ENCODE assay signal across 15 mouse cellular contexts in genomic region chr1:72946235-72946634, GRCm38 (mm10).
A peak's percentile ranks its signal among the peaks of the same experiment; 100 is the strongest.
DNase-seq lines count a peak whose midpoint lies in the region; ATAC-seq and TF ChIP-seq lines count a peak whose summit lies in the region.
"Had no signal": no experiment of that assay in that cellular context is flagged by ENCODE, and none has a peak within 500 bp of the region (broad histone marks: within the 10 kb centered on the region; RNA-seq: fewer than 3 reads in every experiment).

No protein-coding gene starts in this region.

- TF ChIP-seq EP300 in stomach, postnatal 0 days (optimal IDR thresholded peaks at IDR 0.05) = no peak

- ATAC-seq in forebrain, embryonic 11.5 days (replicated peaks; ENCODE audit: low FRiP score) = no peak
- ATAC-seq in kidney, embryonic 15.5 days (replicated peaks; ENCODE audit: low FRiP score) = peak; percentile 53; the same call in 1 of the 2 replicates
- ATAC-seq in stomach, embryonic 15.5 days (ENCODE audit: insufficient read depth, low FRiP score, low read depth) = no peak
- no peak for ATAC-seq in stomach, postnatal 0 days (ENCODE audit: low FRiP score, low TSS enrichment)
- ATAC-seq: forebrain, postnatal 0 days; inflammation-experienced regulatory T-cells, adult 6 months had no signal

- no peak overlapping the region for H3K27ac ChIP-seq in forebrain, embryonic 11.5 days (ENCODE audit: low read depth, low read length)
- H3K27ac ChIP-seq in forebrain, embryonic 10.5 days = no peak overlapping the region
- no peak overlapping the region for H3K27ac ChIP-seq in kidney, embryonic 15.5 days
- peak overlapping the region; percentile 42; the same call in 1 of the 2 replicates for H3K27ac ChIP-seq in stomach, embryonic 15.5 days
- no peak overlapping the region for H3K27ac ChIP-seq in stomach, postnatal 0 days (replicated peaks)
- H3K27ac ChIP-seq: limb, embryonic 15.5 days had no signal

- H3K9ac ChIP-seq in forebrain, embryonic 11.5 days (ENCODE audit: low read length) = no peak overlapping the region
- H3K9ac ChIP-seq in kidney, embryonic 15.5 days = no peak overlapping the region
- no peak overlapping the region for H3K9ac ChIP-seq in stomach, embryonic 15.5 days
- H3K9ac ChIP-seq in stomach, postnatal 0 days (ENCODE audit: low read length) = no peak overlapping the region
- H3K9ac ChIP-seq: embryonic facial prominence, embryonic 15.5 days; forebrain, postnatal 0 days; limb, embryonic 15.5 days had no signal

- no peaks in the 10 kb centered on the region for H3K27me3 ChIP-seq in forebrain, embryonic 11.5 days (ENCODE audit: control insufficient read depth, insufficient read depth, low read length)
- peaks cover 11% of the 10 kb centered on the region for H3K27me3 ChIP-seq in forebrain, embryonic 10.5 days (ENCODE audit: poor library complexity, severe bottlenecking)
- no peaks in the 10 kb centered on the region for H3K27me3 ChIP-seq in kidney, embryonic 15.5 days
- H3K27me3 ChIP-seq in stomach, embryonic 15.5 days (replicated peaks) = no peaks in the 10 kb centered on the region
- no peaks in the 10 kb centered on the region for H3K27me3 ChIP-seq in stomach, postnatal 0 days (ENCODE audit: control insufficient read depth, insufficient read depth, low read length)
- H3K27me3 ChIP-seq: embryonic facial prominence, embryonic 15.5 days; limb, embryonic 15.5 days had no signal

- H3K4me3 ChIP-seq in forebrain, embryonic 11.5 days (ENCODE audit: low read depth, low read length) = no peak overlapping the region
- H3K4me3 ChIP-seq in forebrain, embryonic 10.5 days = no peak overlapping the region
- H3K4me3 ChIP-seq in kidney, embryonic 15.5 days (replicated peaks) = no peak overlapping the region
- H3K4me3 ChIP-seq in stomach, embryonic 15.5 days (replicated peaks) = no peak overlapping the region
- H3K4me3 ChIP-seq in stomach, postnatal 0 days (ENCODE audit: low read depth, low read length) = no peak overlapping the region

- no peaks in the 10 kb centered on the region for H3K9me3 ChIP-seq in forebrain, embryonic 11.5 days (ENCODE audit: control insufficient read depth, low read length)
- H3K9me3 ChIP-seq in forebrain, embryonic 10.5 days = no peaks in the 10 kb centered on the region
- H3K9me3 ChIP-seq in kidney, embryonic 15.5 days (replicated peaks) = no peaks in the 10 kb centered on the region
- no peaks in the 10 kb centered on the region for H3K9me3 ChIP-seq in stomach, embryonic 15.5 days
- no peaks in the 10 kb centered on the region for H3K9me3 ChIP-seq in stomach, postnatal 0 days (ENCODE audit: control insufficient read depth, low read length)
- H3K9me3 ChIP-seq: embryonic facial prominence, embryonic 15.5 days; limb, embryonic 15.5 days had no signal

- peak; percentile 57 for DNase-seq in forebrain, embryonic 11.5 days (ENCODE audit: low spot score)
- DNase-seq in forebrain, embryonic 10.5 days (ENCODE audit: extremely low spot score, low spot score) = no peak
- DNase-seq in kidney, adult 9 months = no peak
- DNase-seq in stomach, postnatal 0 days (ENCODE audit: low spot score) = no peak
- no peak for DNase-seq in gastrocnemius, adult 18-20 months (ENCODE audit: low spot score)
- DNase-seq in frontal cortex, postnatal 10 days (ENCODE audit: low spot score in 2 of 2) = no peak
- DNase-seq: adrenal gland, postnatal 14 days; forebrain, postnatal 0 days; lung, postnatal 4 days; right cerebral cortex, postnatal 4 days had no signal

- WGBS in forebrain, embryonic 11.5 days = 29% methylated on average over 4 of the region's 4 CpGs
- WGBS in forebrain, embryonic 10.5 days = 33% methylated on average over 4 of the region's 4 CpGs
- WGBS in kidney, embryonic 15.5 days = 16% methylated on average over 4 of the region's 4 CpGs
- 16% methylated on average over 4 of the region's 4 CpGs for WGBS in stomach, embryonic 15.5 days
- 22% methylated on average over 4 of the region's 4 CpGs for WGBS in stomach, postnatal 0 days

- H3K4me1 ChIP-seq in forebrain, embryonic 11.5 days (replicated peaks; ENCODE audit: control insufficient read depth, insufficient read depth, low read length) = peaks cover 10% of the 10 kb centered on the region
- peaks cover 29% of the 10 kb centered on the region for H3K4me1 ChIP-seq in forebrain, embryonic 10.5 days
- peaks cover 24% of the 10 kb centered on the region for H3K4me1 ChIP-seq in kidney, embryonic 15.5 days
- H3K4me1 ChIP-seq in stomach, embryonic 15.5 days = peaks cover 11% of the 10 kb centered on the region
- H3K4me1 ChIP-seq in stomach, postnatal 0 days (replicated peaks; ENCODE audit: control insufficient read depth, insufficient read depth) = peaks cover 7% of the 10 kb centered on the region; the same call in 1 of the 2 replicates

- no peaks in the 10 kb centered on the region for H3K36me3 ChIP-seq in forebrain, embryonic 11.5 days (ENCODE audit: control insufficient read depth, insufficient read depth, low read length)
- H3K36me3 ChIP-seq in forebrain, embryonic 10.5 days (replicated peaks) = no peaks in the 10 kb centered on the region
- no peaks in the 10 kb centered on the region for H3K36me3 ChIP-seq in kidney, embryonic 15.5 days
- H3K36me3 ChIP-seq in stomach, embryonic 15.5 days = no peaks in the 10 kb centered on the region
- no peaks in the 10 kb centered on the region for H3K36me3 ChIP-seq in stomach, postnatal 0 days (ENCODE audit: control insufficient read depth, insufficient read depth, low read length)
- H3K36me3 ChIP-seq: embryonic facial prominence, embryonic 15.5 days; limb, embryonic 15.5 days had no signal

- TF ChIP-seq CTCF in stomach, postnatal 0 days (IDR thresholded peaks at IDR 0.05; ENCODE audit: low read depth) = no peak

- no peak overlapping the region for H3K4me2 ChIP-seq in forebrain, embryonic 11.5 days (ENCODE audit: low read depth, low read length, severe bottlenecking)
- no peak overlapping the region for H3K4me2 ChIP-seq in kidney, embryonic 15.5 days
- no peak overlapping the region for H3K4me2 ChIP-seq in stomach, embryonic 15.5 days
- H3K4me2 ChIP-seq in stomach, postnatal 0 days (replicated peaks; ENCODE audit: low read depth) = no peak overlapping the region
